Mouse (Mus musculus) induced T-regulatory cell, adult 2 months (primary cell): ENCODE results near the gene Mllt3.
A peak's percentile ranks its signal among the peaks of the same experiment; 100 is the strongest.

Experiments used
- DNase-seq: peaks from one replicate; pipeline ENCODE4 v3.0.0-alpha.2; 2012; ENCODE audit warnings: low read depth

Gene Mllt3

DNA sequence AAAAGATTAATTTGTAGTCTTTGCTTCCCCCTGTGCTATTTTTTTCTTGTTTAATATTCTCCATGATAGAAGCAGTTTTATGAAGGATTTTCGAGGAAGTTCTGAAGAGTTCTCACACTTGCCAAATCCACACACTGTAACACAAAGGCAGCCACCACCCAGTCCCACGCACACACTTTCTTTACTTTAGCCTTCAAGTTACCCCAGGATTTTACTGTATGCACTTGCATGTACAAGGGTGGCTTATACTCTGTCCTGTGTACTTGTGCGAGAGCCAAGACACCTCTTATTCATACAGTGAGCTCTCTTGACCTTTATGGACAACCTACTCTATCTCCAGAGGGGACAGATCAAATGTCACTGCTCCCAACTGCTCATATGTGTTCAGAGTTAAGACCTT lies 209.5 kb downstream of the Mllt3 start:
- DNase-seq, result no peak

GRCm38 (mm10) chr4:87823191-87823590 lies 210.0 kb downstream of the Mllt3 start:
- no peak for DNase-seq

DNA sequence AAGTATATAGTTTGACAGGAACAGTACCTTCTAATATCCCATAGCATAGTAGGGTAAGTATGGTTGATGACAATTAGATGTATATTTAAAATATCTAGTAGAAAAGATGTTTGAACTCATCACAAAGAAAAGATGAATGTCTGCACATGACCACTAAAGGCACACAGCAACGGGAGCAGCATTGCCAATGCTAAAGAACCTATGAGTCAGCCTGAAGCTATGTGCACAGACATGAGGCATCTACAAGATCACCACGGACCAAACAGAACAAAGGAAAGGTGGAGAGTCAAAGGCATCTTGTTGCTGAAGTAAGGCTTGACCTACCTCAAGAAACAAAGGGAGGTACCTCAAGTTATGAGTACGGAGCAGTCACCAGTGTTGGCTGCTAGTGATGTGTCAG lies 212.3 kb downstream of the Mllt3 start:
- no peak for DNase-seq

- no peak for DNase-seq
Observed at GRCm38 (mm10) chr4:87819182-87819581, 214.0 kb downstream of the Mllt3 start.

DNA sequence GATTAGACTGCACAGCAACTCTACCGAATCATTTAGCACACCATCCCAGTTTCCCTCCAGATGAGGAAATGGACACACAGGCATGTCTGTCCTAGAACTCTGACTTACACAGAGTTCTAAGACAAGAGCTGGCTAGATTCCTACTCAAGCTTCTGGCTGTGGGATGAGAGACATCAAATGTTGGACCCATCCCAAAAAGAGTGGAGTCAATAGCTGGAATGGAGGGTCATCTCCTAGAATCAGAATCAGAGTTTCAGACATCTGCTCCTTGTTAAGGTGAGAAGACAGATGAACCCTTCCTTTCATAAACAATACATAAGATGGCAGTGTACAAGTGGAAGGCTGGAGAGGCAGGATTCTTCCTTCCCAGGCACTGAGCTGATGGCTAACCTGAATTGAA lies 214.9 kb downstream of the Mllt3 start:
- no peak for DNase-seq

DNA sequence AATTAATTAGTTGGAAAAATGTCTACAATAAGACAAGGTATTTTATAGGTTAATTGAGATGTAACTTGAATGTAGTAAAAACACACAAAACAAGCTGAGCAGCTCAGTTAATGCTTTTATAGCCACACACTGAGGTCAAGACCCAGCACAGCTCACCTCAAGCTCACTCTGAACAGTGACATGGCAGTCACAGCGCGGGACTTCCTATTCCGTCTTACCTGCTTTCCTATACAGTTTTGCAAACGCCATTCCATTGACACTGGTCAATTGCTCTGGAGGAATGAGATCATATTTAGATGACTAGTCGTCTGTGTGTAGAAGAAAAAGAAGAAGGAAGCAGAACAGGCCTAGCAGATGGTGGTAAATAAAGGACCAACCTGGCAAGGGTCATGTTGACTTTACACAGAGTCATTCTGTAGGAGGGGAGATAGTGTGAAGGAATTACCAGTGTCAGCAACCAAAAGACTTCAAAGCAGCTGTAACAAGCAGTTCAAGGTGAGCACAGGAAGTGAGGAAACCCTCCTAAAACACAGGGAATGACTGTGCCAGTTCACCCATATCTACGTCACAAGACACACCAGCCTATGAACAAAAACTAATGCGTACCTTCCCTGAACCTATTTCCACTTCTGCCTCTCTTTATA lies 217.6 kb downstream of the Mllt3 start:
- DNase-seq, result no peak

DNA sequence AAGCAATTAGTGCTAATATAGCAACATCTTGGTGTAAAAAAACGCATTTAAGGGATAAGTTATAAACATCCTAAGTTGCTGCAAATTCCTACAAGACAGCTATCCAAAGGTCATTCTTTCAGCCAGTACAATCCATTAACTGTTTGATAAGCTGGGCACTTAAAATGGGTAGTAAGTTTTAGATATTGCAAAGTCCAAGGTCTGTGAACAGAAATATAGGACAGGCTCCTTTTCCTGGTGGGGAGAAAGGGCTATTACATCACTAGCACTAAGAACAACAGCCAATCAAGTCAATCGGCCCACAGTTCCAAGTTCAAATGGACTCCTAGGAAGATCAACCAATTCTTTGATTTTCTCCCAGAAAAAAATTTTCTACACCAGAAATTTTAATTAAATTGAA lies 221.3 kb downstream of the Mllt3 start:
- DNase-seq, result no peak

- no peak for DNase-seq
Observed at GRCm38 (mm10) chr4:87806196-87806987, 226.8 kb downstream of the Mllt3 start.

DNA sequence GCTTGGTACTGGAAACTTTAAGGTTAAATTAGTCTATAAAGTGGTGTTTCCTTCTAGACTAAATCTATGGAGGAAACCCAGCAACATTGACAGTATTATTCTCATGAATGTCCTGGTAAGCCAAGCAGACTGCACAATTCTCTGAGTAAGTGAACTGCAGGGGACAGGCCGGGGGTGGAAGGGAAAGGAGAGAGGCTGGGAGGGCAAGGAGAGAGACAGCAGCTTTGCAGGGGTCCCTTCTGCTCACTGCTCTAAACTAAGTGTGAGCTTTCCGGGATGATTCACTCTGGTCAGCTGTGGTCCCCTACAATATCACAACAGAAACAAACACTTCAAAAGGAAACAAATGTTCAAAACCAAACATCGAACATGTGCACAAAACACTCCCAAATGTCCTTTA lies 228.6 kb downstream of the Mllt3 start:
- no peak for DNase-seq

DNA sequence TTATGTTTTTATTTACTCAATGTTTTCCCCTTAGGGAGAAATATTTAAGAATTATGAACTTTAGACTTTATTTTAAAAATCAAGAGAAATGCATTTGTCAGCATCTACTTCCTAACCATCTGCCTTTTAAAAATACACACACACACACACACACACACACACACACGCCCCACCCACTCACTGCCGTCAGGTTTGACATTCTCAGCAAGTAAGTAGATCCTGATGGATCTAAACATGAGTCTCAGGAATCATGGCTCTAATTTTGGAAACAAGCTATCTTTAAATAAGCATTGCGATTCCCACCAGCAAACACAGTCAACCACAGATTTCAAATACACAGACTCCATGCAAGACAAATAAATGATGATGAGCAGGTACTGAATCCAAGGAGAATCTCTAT lies 229.9 kb downstream of the Mllt3 start:
- DNase-seq, result no peak

DNA sequence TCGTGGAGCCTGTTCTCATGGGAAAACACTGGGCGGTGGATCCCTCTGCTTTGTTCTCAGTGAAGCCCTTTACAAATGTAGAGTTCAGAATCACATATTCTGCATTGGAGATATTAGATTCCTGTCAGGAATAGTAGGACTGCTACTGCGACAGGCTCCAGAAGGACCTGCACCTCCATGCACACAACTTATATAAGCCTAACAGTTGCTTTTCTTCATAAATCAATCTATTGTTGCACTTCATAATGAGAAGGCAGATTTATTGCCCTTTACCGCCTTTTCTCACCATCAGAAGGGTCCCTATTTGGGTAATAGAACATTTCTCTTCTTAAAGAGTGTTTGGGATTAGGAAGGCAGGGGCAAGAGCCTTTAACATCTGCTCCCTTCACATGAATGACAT lies 231.0 kb downstream of the Mllt3 start:
- no peak for DNase-seq

- no peak for DNase-seq
Observed at GRCm38 (mm10) chr4:87801332-87801731, 231.8 kb downstream of the Mllt3 start.

- DNase-seq, result no peak
Observed at GRCm38 (mm10) chr4:87800276-87800675, 232.9 kb downstream of the Mllt3 start.

- no peak for DNase-seq
Observed at GRCm38 (mm10) chr4:87799418-87799817, 233.7 kb downstream of the Mllt3 start.

DNA sequence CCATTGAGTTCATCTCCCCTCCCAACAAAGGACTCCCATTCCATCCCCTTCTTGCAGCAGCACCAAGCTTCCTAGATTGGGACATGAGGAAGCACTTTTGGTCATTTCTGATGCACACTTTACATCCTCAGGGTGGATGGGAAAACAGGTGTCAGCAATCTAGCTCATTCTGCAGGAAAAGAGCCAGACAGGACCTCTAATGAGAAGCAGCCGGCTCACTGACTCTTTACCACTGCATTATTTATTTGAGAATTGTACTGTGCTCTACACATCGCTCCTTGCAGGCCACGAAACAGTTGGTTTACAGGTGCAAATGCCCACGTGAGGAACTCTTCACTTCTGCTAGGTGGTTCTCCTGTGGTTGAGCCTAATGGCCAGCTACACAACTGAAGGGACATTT lies 237.9 kb downstream of the Mllt3 start:
- DNase-seq, result no peak

DNA sequence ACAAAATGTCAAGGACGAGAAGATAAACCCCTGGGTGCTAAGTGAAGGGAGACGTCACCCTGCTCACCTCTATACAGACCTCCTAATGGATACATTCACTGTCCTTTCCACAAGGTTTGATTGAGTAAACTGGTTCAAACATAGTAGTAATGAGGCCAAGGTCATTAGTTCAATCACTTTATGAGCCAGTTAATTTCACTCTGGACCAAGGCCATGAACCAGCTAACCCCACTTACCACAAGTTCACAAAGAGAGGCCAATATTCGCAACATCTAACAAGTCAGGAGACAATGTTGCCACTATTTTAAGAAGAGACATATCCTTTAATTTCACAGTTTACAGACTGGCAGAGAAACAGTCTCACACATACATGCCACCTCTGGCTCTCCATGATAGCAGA lies 238.9 kb downstream of the Mllt3 start:
- no peak for DNase-seq

DNA sequence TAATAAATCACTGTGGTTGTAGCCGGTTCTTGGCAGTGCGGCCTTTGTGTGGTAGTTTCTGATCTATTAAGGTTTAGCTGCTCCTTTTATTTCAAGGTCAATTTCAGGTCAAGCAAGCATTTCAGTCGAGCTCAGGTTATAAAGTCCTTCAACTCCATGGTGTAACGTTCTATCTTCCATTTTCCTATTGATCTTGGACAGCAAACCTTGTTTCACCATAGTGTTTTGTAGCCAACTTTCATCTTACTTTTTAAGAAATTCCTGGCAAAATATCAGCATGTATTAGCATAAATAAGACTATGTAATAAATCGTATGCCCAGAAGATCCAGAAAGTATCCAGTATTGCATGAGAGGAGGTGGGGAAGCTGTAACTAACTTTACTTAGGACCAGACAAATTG lies 240.7 kb downstream of the Mllt3 start:
- no peak for DNase-seq

DNA sequence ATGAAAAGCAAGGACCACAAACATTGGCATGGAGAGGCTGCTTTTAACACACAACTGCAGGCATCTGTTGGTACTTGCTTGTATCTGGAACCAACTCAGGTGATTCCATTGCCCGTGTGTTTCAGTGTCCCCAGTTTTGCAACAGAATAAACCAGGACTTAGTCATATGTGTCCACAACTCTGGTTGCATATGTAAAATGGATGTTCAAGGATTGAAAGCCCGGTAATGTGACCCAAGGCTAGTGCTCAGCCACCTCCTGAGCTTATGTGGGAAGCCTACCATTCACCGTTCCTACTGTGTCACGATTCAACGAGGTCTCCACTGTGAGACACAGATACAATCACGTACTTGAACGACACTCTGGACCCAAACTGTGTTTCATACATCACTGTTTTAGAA lies 243.7 kb downstream of the Mllt3 start:
- DNase-seq, result no peak

DNA sequence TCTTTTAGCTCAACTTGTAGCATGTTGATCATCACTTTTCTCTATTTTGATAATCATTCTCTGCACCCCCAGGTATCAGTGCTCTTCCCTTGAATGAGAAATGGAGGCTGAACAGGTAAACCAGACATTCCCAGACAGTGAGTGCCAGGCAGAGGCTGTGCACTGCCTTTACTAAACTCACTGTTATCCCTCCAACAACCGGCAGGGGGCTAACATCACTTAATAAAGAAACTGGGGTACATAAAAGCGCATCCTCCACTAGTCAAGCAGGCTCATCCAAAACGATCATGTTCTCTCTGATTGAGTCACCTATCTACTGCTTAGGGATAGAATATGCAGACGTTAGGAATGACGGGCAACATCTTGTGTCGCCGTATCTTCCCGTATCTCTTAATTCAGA lies 244.5 kb downstream of the Mllt3 start:
- peak; percentile 74 for DNase-seq

GRCm38 (mm10) chr4:87785132-87786074 lies 247.8 kb downstream of the Mllt3 start:
- no peak for DNase-seq

DNA sequence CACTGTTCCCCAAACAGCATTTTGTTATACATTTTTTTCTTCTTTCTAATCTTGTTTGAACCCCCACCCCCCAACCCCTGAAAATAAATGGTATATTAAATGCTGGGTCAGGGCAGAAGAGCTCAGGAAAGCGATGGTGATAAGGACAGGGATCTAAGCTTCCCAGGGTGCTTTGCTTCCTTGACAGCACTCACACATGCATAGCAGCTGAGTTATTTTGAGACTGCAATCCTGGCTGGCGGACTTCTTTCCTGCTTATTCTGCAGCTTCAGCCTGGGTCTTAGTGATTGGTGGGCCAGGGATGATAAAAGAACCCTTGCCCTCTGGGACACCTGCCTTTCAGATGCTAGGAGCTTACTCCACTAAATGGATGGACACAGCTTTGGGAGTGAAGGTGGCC lies 249.4 kb downstream of the Mllt3 start:
- DNase-seq, result no peak

- DNase-seq, result no peak
Observed at GRCm38 (mm10) chr4:87781971-87782370, 251.2 kb downstream of the Mllt3 start.

DNA sequence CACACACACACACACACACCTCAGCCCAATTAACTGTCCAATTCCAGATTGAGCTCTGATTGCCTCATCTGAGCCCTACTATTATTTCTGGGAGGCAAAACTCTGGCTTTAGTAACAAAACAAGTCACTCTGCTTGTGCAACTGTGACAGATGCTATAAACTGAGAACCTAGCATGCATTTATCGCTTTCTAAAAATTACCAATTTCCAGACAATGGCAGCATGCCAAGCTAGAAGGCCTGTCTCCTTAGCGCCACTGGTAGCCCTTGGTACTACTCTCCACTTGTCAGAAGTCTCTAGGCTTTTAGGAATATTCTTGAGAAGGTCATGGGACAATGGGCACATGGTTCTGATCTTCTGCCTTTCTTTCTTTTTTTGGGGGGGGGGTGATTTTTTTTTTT lies 257.4 kb downstream of the Mllt3 start:
- no peak for DNase-seq
